Mouse (Mus musculus): ENCODE results near the gene Slc35b2.

The Slc35b2 gene

DNA sequence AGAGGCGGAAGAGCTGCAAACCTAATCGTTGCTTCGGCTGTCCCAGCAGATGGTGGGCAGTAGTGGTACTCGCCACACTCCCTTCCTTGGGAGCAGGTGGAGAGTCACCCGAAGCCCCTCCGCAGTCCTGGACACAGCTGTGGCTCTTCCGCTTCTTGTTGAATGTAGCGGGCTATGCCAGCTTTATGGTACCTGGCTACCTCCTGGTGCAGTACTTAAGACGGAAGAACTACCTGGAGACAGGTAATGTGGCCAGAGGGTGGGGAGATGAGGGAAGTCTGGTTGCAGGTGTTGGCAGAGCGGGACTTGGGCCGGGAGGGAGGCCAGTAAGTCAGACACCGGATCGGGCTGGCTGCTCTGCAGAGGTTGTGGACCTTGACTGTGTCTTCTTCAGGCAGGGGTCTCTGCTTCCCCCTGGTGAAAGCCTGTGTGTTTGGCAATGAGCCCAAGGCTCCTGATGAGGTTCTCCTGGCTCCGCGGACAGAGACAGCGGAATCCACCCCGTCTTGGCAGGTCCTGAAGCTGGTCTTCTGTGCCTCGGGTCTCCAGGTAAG is 934 bp downstream of the Slc35b2 start:
- DNase-seq (ENCODE audit: low read depth, low spot score) = no peak

DNA sequence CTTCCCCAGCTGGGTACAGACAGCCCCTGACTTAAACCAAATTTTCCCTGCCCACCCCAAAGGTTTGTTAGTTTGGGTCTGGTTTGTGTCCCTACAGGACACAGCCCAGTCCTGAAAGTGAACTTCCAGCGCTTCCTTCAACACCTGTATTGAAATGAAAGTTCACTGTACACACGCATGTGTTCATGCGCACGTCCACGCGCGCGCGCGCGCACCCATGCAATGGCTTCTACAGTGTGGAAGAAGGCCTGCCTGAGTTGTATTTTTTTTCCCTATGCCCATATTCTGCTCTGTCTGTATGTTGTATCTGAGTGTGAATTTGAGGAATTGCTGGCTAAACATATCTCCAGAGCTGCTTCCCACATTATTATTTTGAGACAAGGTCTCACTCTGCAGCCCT is 1.4 kb downstream of the Slc35b2 start:
- no peak for DNase-seq (ENCODE audit: low read depth, low spot score)

DNA sequence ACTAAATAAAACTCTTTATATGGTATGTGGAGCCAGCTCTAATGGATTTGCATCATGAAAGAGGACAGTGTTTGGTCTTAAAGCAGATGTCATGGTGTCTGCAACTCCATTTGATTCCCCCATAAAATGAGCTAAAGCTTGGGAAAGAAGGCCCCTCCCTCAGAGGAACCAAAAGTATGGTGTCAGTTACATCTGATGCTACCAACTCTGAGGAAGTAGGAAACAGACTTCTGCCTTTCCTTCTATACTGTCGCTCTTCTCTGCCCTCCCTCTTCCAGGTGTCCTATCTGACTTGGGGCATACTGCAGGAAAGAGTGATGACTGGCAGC is 2.3 kb downstream of the Slc35b2 start:
- no peak for DNase-seq (ENCODE audit: low read depth, low spot score)

DNA sequence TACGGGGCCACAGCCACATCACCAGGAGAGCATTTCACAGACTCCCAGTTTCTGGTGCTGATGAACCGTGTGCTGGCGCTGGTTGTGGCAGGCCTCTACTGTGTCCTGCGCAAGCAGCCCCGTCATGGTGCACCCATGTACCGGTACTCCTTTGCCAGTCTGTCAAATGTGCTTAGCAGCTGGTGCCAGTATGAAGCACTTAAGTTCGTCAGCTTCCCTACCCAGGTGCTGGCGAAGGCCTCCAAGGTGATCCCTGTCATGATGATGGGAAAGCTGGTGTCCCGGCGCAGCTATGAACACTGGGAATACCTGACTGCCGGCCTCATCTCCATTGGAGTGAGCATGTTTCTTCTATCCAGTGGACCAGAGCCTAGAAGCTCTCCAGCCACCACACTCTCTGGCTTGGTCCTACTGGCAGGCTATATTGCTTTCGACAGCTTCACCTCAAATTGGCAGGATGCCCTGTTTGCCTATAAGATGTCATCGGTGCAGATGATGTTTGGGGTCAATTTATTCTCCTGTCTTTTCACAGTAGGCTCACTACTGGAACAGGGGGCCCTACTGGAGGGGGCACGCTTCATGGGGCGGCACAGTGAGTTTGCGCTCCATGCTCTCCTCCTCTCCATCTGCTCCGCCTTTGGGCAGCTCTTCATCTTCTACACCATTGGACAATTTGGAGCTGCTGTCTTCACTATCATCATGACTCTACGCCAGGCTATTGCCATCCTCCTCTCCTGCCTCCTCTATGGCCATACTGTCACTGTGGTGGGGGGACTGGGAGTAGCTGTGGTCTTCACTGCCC is 2.9 kb downstream of the Slc35b2 start:
- no peak for DNase-seq (ENCODE audit: low read depth, low spot score)

DNA sequence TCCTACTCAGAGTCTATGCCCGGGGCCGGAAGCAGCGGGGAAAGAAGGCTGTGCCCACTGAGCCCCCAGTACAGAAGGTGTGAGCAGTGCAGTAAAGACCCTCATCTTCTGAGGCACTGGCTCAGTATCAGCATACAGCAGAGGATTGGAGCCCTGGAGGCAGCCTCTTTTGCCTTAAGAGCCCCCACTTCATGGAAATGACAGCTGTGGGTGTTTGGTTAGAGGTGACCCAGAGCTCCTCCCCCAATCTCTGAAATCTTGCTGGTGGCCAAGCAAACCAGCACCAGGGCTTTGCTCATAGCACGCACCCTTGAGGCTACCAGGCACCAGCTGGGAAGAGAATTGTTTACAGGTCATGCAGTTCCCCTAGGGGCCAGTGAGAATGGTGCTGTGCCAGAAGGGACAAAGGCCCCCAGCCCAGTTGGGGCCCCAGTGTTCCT is 3.5 kb downstream of the Slc35b2 start:
- DNase-seq (ENCODE audit: low read depth, low spot score) = no peak

DNA sequence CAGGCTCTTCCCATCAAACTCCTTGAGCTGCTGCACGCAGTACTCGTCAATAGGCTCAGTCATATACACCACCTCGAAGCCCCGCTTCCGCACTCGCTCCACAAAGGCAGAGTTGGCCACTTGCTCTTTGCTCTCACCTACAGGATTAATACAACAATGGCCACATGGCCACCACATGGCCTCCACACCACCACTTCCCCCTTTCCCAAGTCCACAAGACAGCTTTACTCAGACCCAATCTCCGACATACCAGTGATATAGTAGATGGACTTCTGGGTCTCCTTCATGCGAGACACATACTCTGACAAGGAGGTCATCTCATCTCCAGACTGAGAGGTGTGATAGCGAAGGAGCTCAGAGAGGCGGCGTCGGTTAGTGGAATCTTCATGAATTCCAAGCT is 5.3 kb downstream of the Slc35b2 start:
- DNase-seq (ENCODE audit: low read depth, low spot score) = no peak

DNA sequence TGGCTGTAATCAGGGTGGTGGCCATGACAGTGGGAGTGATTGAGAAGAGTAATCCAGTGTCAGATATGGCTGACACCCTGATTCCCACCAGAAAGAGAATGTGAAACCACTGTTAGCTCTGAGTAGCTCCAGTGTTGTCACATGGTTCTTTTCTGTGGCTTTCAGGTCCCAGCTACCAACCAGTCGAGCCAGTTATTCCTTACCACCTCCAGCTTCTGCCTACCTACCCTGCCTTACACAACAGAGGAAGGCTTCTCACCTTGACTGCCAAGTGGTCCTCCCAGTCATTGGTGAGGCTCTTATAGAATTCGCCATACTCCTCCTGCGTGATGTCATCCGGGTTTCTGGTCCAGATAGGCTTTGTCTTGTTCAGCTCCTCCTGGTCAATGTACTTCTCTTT is 6.3 kb downstream of the Slc35b2 start:
- no peak for DNase-seq (ENCODE audit: low read depth, low spot score)

DNA sequence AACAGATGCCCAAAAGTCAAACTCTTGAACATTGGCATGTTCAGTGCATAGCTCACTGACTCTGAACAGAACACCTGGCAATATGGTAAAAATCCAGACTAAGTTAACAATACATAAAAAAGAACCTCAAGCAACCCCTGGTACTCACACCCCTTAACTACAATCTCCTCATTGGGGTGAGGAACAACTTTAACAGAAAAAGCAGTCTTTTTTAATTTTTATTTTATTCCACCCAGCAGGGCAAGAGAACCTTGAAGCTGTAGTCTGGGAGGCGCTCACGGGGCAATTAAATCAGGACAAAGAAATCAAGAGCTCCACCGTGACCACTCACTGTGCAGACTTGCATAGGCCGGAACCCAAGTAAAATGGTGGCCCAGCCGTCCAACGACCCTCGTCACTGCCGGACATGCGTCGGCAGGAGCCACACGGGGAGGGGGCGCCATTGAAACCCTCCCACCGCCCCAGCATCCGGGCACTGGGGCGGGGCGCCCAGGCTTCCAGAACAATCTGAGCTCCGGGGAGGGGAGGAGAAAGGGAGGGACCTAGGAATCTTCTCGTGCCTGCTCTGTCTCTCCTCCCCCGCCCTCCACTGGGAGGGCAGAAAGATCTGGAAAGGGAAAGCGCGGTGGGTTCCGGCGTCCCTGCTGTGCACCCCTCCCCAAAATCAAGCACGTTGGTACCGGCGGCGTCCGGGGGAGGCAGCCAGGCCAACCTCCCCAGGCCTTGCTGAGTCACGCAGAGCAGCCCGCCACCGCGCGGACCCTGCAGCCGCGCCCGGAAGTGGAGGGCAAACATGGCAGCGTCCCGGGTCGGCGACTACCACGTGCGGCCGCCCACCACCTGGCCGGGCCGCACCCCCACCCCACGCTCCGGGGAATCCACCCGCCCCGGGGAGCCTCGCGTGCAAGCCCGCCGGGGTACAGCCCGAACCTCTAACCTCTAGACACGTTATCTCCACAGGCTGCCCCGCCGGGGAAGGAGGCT is 8.7 kb downstream of the Slc35b2 start:
- peak; percentile 74 for DNase-seq (ENCODE audit: low read depth, low spot score)

DNA sequence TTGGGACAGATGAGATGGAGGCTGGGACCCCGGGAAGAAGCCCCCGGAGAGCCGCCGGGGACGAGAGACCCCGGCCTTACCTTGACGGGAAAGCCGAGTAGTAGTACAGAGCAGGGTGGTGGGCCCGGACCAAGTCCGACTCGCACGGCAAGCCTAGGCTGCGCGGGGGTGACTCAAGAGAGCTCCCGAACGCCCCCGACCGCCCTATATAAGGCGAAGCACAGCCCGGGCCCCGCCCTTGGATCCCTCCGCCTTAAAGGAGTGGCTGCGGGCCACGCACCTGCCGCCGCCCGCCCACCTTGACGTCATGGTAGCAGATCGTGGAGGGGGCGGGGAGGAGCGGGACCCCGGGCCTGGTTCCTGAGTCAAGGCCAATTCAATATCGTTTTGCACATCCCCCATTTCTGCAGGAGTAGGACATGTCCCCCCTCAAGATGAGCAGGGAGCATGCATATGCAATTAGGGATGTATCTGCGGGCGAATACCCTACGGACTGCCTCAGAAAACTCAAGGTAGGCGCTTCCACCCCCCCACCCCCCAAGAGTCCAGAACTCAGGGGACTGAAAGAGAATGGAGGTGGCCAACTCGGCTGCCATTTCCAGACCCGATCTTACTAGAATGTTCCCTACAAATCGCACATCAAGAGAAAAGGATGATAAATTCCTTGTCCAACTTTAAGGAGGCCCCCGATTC is 9.6 kb downstream of the Slc35b2 start, which contains the start of gene Hsp90ab1:
TSS of gene Hsp90ab1 (minus strand) at position 185 of the 693 bp plus-strand sequence.
- DNase-seq (ENCODE audit: low read depth, low spot score) = peak; percentile 97

DNA sequence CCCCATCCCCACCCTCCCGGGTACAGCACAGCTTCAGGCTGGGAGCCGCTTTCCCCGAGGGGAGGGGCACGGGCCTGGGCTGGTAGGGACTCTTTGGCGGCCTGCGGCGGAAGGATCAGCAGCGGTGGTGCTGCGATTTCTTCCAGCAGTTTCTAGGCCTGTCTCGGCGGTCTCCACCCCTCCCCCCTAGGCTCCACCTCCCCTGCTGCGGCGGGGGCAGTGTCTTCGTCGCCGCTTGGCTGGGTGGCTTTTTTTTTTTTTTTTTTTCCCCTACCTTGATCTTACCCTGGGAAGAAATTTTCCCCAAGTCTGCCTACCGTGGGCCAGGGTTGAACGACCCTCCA is 10.1 kb downstream of the Slc35b2 start:
- DNase-seq (ENCODE audit: low read depth, low spot score) = peak; percentile 96

DNA sequence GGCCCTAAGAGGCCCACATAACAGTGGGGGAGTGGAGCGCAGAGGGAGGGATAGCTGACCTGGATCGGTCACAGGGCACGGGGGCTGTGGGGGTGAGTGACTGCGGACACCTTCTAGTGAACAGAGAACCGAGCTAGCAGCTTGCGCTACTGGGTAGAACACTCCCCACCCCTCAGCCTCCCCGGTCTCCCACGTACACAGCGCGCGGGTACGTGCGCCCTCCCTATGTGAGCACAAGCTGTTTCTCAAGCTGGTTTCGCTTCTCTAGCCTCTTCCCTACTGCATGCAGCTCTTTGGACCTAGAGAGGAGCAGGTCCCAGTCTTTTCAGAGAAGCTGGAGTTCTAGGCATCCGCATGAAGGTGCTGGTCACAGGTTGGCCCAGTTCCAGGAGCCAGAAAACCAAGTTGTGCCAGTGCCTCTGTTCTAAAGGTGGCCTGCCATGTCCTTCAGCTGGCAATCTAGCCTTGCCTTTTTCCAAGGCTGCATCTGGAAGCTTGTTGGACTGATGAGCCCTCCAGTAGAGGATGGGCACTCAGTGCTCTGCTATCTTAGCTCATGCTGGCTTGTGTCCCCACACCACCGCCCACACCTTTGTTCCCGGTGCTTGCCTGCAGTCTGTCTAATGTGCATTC is 10.6 kb downstream of the Slc35b2 start:
- peak; percentile 78 for DNase-seq (ENCODE audit: low read depth, low spot score)

DNA sequence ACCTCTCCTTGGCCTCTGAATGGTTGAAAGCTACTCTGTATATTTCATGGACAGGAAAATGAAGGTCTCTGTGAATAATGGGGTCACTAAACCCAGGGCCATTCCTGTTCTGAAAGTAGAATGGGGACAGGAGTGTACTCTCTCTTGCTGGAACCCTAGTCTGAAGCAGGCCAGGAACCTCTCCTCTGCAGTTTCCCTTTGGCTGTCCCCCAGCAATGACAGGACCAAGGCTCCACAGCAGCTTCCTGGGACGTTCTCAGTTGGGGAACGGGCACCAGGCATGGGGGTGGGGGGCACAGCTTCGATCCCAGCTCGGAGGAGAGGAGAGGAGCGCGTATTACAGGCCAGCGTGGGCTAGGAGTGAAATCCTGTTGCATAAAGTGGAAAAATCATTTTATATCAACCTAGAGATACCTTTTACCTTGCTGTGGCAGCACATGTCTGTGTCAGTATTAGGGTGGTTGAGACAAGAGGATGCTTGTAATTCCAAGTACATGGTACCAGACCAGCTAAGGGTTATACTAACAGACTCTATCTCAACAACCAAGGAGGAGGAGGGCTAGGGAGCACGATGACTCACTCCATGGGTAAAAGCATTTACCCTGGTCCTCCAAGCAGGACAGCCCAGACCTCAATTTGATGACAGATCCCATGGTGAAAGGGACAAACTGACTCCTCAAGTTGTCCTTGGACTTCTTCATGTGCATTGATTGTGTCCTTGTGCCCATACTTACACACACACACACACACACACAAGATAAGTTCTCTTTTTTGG is 11.6 kb downstream of the Slc35b2 start:
- no peak for DNase-seq (ENCODE audit: low read depth, low spot score)

DNA sequence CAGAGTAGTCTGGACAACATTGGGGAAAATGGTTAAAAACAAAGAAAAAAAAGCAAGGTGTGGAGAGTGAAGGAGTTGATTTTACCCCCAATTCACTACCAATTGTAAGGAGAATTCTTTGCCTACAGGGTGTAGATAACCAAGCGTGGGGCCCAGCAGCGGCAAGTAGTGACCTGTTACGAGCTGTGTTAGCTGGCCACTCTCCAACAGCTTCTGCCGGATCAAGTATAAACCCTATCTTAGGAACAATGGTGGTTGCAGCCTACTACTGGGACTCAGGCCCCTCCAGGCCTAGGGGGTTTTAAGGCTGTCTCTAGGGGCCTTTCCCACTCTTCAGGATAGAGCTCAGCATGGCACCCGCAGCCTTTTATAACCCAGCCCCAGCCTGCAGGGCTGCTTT is 14.6 kb downstream of the Slc35b2 start:
- DNase-seq (ENCODE audit: low read depth, low spot score) = no peak

DNA sequence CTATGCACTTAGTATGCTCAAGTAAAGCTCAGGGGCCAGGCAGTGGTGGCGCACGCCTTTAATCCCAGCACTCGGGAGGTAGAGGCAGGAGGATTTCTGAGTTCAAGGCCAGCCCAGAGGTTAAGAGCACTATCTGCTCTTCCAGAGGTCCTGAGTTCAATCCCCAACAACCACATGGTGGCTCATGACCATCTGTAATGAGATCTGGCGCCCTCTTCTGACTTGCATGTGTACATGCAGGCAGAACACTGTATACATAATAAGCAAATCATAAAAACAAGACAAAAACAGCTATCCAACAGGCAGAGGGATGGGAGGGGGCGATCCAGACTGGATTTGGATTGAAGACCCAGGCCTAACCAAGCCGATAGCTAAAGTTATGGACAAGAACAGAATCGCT is 15.2 kb downstream of the Slc35b2 start:
- DNase-seq (ENCODE audit: low read depth, low spot score) = no peak

DNA sequence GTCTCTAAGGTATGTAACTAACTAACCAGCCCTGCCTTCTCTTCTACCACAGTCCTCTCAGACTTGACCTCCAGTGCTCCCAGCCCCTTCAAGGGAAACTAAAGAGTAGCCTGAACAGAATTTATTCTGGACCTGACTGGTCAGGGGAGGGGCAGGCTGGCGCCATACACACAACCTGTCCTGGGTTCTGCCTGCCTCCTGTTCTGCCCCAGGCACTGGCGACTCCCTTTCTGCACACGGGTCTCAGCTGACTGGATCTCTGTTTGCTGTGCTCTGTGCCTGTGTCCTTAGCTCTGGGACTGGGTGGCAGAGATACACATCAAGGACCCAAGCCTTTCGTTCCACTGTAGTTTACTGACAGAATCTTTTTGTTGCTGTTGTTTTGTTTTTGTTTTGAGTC is 15.9 kb downstream of the Slc35b2 start:
- no peak for DNase-seq (ENCODE audit: low read depth, low spot score)

DNA sequence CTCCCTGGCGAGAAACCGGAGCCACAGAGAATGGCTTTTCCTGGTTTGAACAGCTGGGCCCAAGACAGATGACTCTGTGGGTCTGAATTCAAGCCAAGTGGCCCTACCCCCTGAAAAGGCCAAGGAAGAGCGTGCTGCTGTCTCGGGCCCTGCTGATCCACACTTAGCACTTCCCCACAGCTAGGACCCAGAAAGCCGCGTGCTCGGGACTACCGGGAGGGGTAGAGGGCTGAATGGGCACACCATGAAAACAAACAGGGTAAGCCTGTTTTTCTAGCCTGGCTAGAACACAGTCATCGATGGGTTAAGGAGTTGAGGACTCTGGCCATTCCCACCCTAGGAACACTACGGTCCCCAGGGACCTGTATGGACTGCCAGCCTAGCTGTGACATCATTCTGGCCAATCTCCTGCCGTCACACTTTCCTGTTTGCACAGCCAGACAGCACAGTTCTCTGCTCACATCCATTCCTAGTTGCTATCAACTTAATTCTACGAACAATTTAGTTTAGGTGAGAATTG is 17.3 kb downstream of the Slc35b2 start:
- no peak for DNase-seq (ENCODE audit: low read depth, low spot score)

DNA sequence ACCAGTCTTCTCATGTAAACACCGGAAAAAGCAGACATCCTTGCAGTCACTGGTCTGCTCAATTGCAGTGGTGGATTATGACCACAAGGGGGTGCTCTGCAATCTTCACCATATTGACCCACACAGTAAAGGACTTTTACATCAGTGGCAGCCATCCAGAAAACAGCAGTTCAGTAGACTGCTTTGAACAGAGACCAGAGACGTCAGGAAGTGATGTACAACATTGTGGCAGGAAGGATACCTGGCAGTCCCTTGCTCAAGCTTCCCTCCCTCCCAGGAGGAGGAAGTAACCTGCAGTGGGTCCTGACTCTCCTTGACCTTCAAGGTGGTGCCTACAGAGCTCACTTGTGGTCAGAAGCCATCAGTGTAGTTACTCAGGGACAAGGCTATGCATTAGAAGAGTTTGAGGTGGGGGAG is 17.9 kb downstream of the Slc35b2 start:
- DNase-seq (ENCODE audit: low read depth, low spot score) = peak; percentile 74

DNA sequence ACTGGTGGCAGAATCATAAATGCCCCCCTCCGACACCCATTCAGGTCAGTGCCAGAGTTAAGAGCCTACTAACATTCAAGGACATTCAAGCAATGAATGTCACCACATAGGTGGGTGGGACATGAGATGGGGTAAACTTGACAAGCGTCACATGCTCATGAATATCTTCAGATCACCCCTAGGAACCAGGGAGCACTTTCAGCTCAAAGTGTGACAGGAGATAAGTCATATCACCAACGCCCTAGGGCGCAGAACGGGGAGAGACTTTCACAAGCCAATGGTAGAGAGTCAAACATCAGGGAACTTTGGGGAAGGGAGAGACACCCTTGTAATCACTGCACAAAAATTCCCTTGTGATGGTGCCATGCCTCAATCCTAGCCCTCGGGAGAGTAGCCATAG is 18.5 kb downstream of the Slc35b2 start:
- no peak for DNase-seq (ENCODE audit: low read depth, low spot score)

DNA sequence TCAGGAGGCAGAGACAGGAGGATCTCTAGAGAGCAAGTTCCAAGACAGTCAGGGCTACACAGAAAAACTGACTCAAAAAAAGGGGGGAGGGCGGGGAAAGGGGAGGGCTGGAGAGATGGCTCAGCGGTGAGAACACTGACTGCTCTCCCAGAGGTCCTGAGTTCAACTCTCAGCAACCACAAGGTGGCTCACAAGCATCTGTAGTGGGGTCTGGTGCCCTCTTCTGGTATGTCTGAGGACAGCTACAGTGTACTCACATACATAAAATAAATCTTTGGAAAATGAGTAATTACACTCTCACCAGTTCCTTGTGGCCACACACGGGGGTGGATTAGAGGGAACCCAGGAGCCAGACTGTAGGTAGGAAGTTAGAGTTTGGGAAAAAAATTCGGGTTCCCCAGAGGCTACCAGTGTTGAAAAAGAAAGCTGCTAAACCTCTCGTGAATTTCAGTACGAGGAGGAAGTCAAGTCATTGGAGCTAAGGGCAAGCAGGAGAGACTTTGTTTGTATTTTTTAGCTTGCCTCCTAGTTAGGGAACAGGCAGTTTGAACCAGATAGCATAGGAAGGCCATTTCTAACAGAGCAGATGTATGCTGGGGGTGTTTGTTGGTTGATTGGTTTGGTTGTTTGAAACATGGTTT is 19.2 kb downstream of the Slc35b2 start:
- DNase-seq (ENCODE audit: low read depth, low spot score) = no peak
